Mouse (Mus musculus) neural tube, embryonic 11.5 days (tissue): Measurements from ENCODE around the gene Kif2c. TPM values are rescaled to one million over a fixed set of nuclear protein-coding genes. Genes with fewer than 3 reads are reported as not detected.

Experiments used
- ATAC-seq: fragments of 200-750 bp; cut with Nextera tagmentation; 2 replicates; pipeline ENCODE4 v1.8.0; 2017; ENCODE audit warnings: moderate number of reproducible peaks, mild to moderate bottlenecking, moderate TSS enrichment, moderate library complexity; ENCODE audit not compliant: insufficient read depth, low FRiP score, low TSS enrichment
- DNase-seq: peaks from one replicate; pipeline ENCODE4 v3.0.0-alpha.2; 2015; ENCODE audit warnings: low spot score
- H3K27ac ChIP-seq: fragments of 300-500 bp; sonication (generic); 2 replicates; pipeline ENCODE4 v1.5.1; 2014; ENCODE audit warnings: low read depth, mild to moderate bottlenecking, low read length
- H3K27me3 ChIP-seq: fragments of 300-500 bp; sonication (generic); 2 replicates; pipeline ENCODE4 v1.6.1; 2014; ENCODE audit warnings: mild to moderate bottlenecking, low read length, mixed read lengths; ENCODE audit not compliant: control insufficient read depth, insufficient read depth
- H3K36me3 ChIP-seq: fragments of 300-500 bp; sonication (generic); 2 replicates; pipeline ENCODE4 v1.6.1; 2014; ENCODE audit warnings: mild to moderate bottlenecking, low read length, moderate library complexity, mixed read lengths; ENCODE audit not compliant: control insufficient read depth, insufficient read depth
- H3K4me1 ChIP-seq: fragments of 300-500 bp; sonication (generic); 2 replicates; pipeline ENCODE4 v1.6.1; 2014; ENCODE audit warnings: low read length, mixed read lengths; ENCODE audit not compliant: control insufficient read depth, insufficient read depth
- H3K4me2 ChIP-seq: fragments of 300-500 bp; sonication (generic); 2 replicates; pipeline ENCODE4 v1.6.1; 2014; ENCODE audit warnings: low read depth, mild to moderate bottlenecking, moderate library complexity
- H3K4me3 ChIP-seq: fragments of 300-500 bp; sonication (generic); 2 replicates; pipeline ENCODE4 v1.5.1; 2014; ENCODE audit warnings: low read depth, low read length
- H3K9ac ChIP-seq: fragments of 300-500 bp; sonication (generic); 2 replicates; pipeline ENCODE4 v1.6.1; 2014; ENCODE audit warnings: mild to moderate bottlenecking, low read length
- H3K9me3 ChIP-seq: fragments of 300-500 bp; sonication (generic); 2 replicates; pipeline ENCODE4 v1.6.1; 2016; ENCODE audit warnings: low read length; ENCODE audit not compliant: control insufficient read depth
- WGBS: fragments of 180-500 bp; shearing (Covaris S2); extraction: QIAGEN DNeasy Blood & Tissue Kit; methylation state at CpG from one replicate; pipeline ENCODE4 v1.1.7; 2014; 5-methylcytosine and 5-hydroxymethylcytosine counted together
- polyA plus RNA-seq: library from polyadenylated mRNA; unstranded; fragments of >200 nt; fragmentation: Nextera tagmentation; extraction: Ambion mirVana; gene quantifications from 2 replicates; pipeline ENCODE4 v1.2.1, GENCODE M21; 2014

Gene Kif2c
- polyA plus RNA-seq, 1 experiment from 2014 or later: 80.0 TPM

GRCm38 (mm10) chr4:117123546-117124217 is 58.8 kb downstream of the Kif2c start:
- no peak overlapping the region for H3K4me2 ChIP-seq
- H3K4me1 ChIP-seq: peaks cover 16% of the 10 kb centered on the region
- no peaks in the 10 kb centered on the region for H3K9me3 ChIP-seq
- H3K4me3 ChIP-seq: no peak overlapping the region
- no peak overlapping the region for H3K9ac ChIP-seq
- no peak for DNase-seq
- ATAC-seq: no peak
- WGBS: 91% methylated on average over 7 of the region's 9 CpGs
- H3K36me3 ChIP-seq: no peaks in the 10 kb centered on the region; the same call in 1 of the 2 replicates
- no peak overlapping the region for H3K27ac ChIP-seq
- H3K27me3 ChIP-seq: no peaks in the 10 kb centered on the region

GRCm38 (mm10) chr4:117122209-117122608 is 60.2 kb downstream of the Kif2c start:
- no peaks in the 10 kb centered on the region for H3K9me3 ChIP-seq
- H3K4me2 ChIP-seq: no peak overlapping the region
- no peak overlapping the region for H3K9ac ChIP-seq
- H3K27ac ChIP-seq: no peak overlapping the region
- H3K36me3 ChIP-seq: no peaks in the 10 kb centered on the region
- H3K4me3 ChIP-seq: no peak overlapping the region
- H3K4me1 ChIP-seq: peaks cover 15% of the 10 kb centered on the region
- ATAC-seq (no peak), DNase-seq (no peak)
- 76% methylated on average over 4 of the region's 4 CpGs for WGBS
- no peaks in the 10 kb centered on the region for H3K27me3 ChIP-seq

- Histone ChIP-seq H3K9ac (peak overlapping the region; percentile 72), H3K27me3 (no peaks in the 10 kb centered on the region), H3K4me2 (peak overlapping the region; percentile 100), H3K9me3 (no peaks in the 10 kb centered on the region), H3K27ac (peak overlapping the region; percentile 72), H3K4me1 (peaks cover 13% of the 10 kb centered on the region), H3K36me3 (no peaks in the 10 kb centered on the region), H3K4me3 (peak overlapping the region; percentile 62)
- DNase-seq: peak; percentile 94
- WGBS: under 1% methylated on average over 68 of the region's 69 CpGs
- peak; percentile 89 for ATAC-seq
These were observed 61.7 kb downstream of the Kif2c start for GRCm38 (mm10) chr4:117120445-117121414.

- WGBS: 11% methylated on average over 10 of the region's 10 CpGs
- Histone ChIP-seq H3K36me3 (no peaks in the 10 kb centered on the region), H3K4me3 (peak overlapping the region; percentile 62), H3K27me3 (no peaks in the 10 kb centered on the region), H3K4me1 (peaks cover 6% of the 10 kb centered on the region), H3K9me3 (no peaks in the 10 kb centered on the region), H3K4me2 (peak overlapping the region; percentile 100), H3K27ac (peak overlapping the region; percentile 72), H3K9ac (peak overlapping the region; percentile 41)
- ATAC-seq (peak; percentile 22), DNase-seq (no peak)
These were observed 62.4 kb downstream of the Kif2c start for GRCm38 (mm10) chr4:117120052-117120444.

GRCm38 (mm10) chr4:117119636-117120035 is 62.8 kb downstream of the Kif2c start:
- H3K27ac ChIP-seq: peak overlapping the region; percentile 72
- peaks cover 3% of the 10 kb centered on the region; the same call in 1 of the 2 replicates for H3K4me1 ChIP-seq
- DNase-seq (no peak), ATAC-seq (no peak)
- H3K36me3 ChIP-seq: no peaks in the 10 kb centered on the region; the same call in 1 of the 2 replicates
- no peaks in the 10 kb centered on the region for H3K9me3 ChIP-seq
- peak overlapping the region; percentile 62 for H3K4me3 ChIP-seq
- H3K27me3 ChIP-seq: no peaks in the 10 kb centered on the region
- H3K4me2 ChIP-seq: peak overlapping the region; percentile 100
- H3K9ac ChIP-seq: peak overlapping the region; percentile 41
- 75% methylated on average over 5 of the region's 5 CpGs for WGBS

- Histone ChIP-seq H3K4me1 (peaks cover 3% of the 10 kb centered on the region; the same call in 1 of the 2 replicates), H3K4me2 (no peak overlapping the region), H3K9me3 (no peaks in the 10 kb centered on the region), H3K36me3 (peaks cover 4% of the 10 kb centered on the region), H3K27ac (no peak overlapping the region), H3K4me3 (no peak overlapping the region), H3K9ac (no peak overlapping the region), H3K27me3 (no peaks in the 10 kb centered on the region)
- DNase-seq (no peak), ATAC-seq (no peak)
- WGBS: 92% methylated on average over 7 of the region's 7 CpGs
These were observed 64.5 kb downstream of the Kif2c start for GRCm38 (mm10) chr4:117117931-117118330.

- DNase-seq: no peak
- H3K4me3 ChIP-seq: no peak overlapping the region
- ATAC-seq: no peak
- no peak overlapping the region for H3K9ac ChIP-seq
- H3K4me1 ChIP-seq: peaks cover 3% of the 10 kb centered on the region; the same call in 1 of the 2 replicates
- H3K27me3 ChIP-seq: no peaks in the 10 kb centered on the region
- no peak overlapping the region for H3K4me2 ChIP-seq
- H3K36me3 ChIP-seq: peaks cover 4% of the 10 kb centered on the region
- H3K9me3 ChIP-seq: no peaks in the 10 kb centered on the region
- H3K27ac ChIP-seq: no peak overlapping the region
- WGBS: 84% methylated on average over 5 of the region's 5 CpGs
These were observed 66.8 kb downstream of the Kif2c start for GRCm38 (mm10) chr4:117115592-117115991.

- H3K9ac ChIP-seq: no peak overlapping the region
- no peaks in the 10 kb centered on the region for H3K9me3 ChIP-seq
- no peak overlapping the region for H3K4me2 ChIP-seq
- no peak overlapping the region for H3K27ac ChIP-seq
- ATAC-seq (no peak), DNase-seq (no peak)
- H3K4me3 ChIP-seq: no peak overlapping the region
- WGBS: 88% methylated on average over 1 of the region's 1 CpGs
- H3K27me3 ChIP-seq: no peaks in the 10 kb centered on the region
- H3K4me1 ChIP-seq: no peaks in the 10 kb centered on the region
- peaks cover 6% of the 10 kb centered on the region for H3K36me3 ChIP-seq
These were observed 69.2 kb downstream of the Kif2c start for GRCm38 (mm10) chr4:117113237-117113636.
